Mouse (Mus musculus) heart, adult 2 months (tissue): ENCODE results near the gene Gpld1.

Experiments
- CTCF ChIP-seq: fragments of 200-600 bp; IDR thresholded peaks from 2 replicates; pipeline ENCODE4 v1.8.1; 2022; ENCODE audit warnings: antibody characterized with exemption, mild to moderate bottlenecking, moderate library complexity
- EP300 ChIP-seq: fragments of 200-500 bp; IDR thresholded peaks from 2 replicates; pipeline ENCODE4 v1.6.1; 2011; ENCODE audit warnings: low read depth, low read length, control low read depth; ENCODE audit not compliant: insufficient read depth
- POLR2A ChIP-seq: fragments of 200-500 bp; IDR thresholded peaks from 2 replicates; pipeline ENCODE4 v1.6.1; 2011; ENCODE audit warnings: mild to moderate bottlenecking, low read depth, low read length, control low read depth; ENCODE audit not compliant: insufficient read depth

- no peak for TF ChIP-seq CTCF
- no peak for TF ChIP-seq EP300
- no peak for TF ChIP-seq POLR2A
These were observed 56.6 kb downstream of the Gpld1 start for GRCm38 (mm10) chr13:24999538-24999937.
